7 mouse cellular contexts compared by ENCODE assay signal in the genomic region with DNA sequence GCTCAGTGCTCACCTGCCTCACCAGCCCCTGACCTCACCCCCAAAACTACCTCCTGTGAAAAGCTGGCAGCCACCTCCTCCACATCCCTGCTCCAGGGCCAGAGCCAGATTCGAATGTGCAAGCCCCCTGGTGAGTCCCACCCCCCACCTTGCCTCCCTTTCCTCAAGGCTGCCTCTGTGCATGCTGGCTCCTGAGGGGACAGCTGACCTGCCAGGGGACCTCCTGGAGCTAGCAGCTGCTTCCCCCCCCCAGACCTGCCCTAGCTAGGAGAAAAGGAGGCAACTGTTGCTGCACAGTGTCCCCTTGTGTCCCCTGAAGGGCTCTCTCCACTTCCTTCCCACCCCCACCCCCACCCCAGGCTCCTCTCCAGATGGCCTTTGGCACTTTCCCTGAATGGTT. TPM values are rescaled to one million over a fixed set of nuclear protein-coding genes. Genes with fewer than 3 reads are reported as not detected.
DNase-seq lines count a peak whose midpoint lies in the region; ATAC-seq and TF ChIP-seq lines count a peak whose summit lies in the region.

No protein-coding gene starts in this region.

- DNase-seq in left cerebral cortex, adult 2 months (ENCODE audit: extremely low spot score in 1 of 2, low spot score in 2 of 2), result no peak
- DNase-seq in left cerebral cortex, postnatal 25 days (ENCODE audit: low spot score in 2 of 2), result no peak
- DNase-seq in thymus, adult 18-20 months, result no peak
- DNase-seq in lung, postnatal 4 days, result no peak

- peak; percentile 1 for TF ChIP-seq POLR2A in myocyte (IDR thresholded peaks at IDR 0.05; ENCODE audit: insufficient read length, low read depth)

- no peaks in the 10 kb centered on the region for H3K9me3 ChIP-seq in embryonic facial prominence, embryonic 12.5 days
- no peaks in the 10 kb centered on the region for H3K9me3 ChIP-seq in hindbrain, embryonic 15.5 days

- H3ac ChIP-seq in myocyte (ENCODE audit: control insufficient read depth, insufficient read length), result no peak overlapping the region

- no peak overlapping the region for H3K4me3 ChIP-seq in left cerebral cortex, adult 2 months
- H3K4me3 ChIP-seq in embryonic facial prominence, embryonic 12.5 days, result no peak overlapping the region
- H3K4me3 ChIP-seq in hindbrain, embryonic 15.5 days, result no peak overlapping the region
- no peak overlapping the region for H3K4me3 ChIP-seq in myocyte

- TF ChIP-seq CTCF in left cerebral cortex, adult 2 months (IDR thresholded peaks at IDR 0.05), result no peak

- intact Hi-C loops in left cerebral cortex, adult 2 months (cut with DNase I), result no loop called here
- intact Hi-C loops in left cerebral cortex, postnatal 25 days (cut with DNase I), result no loop called here

- WGBS in embryonic facial prominence, embryonic 12.5 days, result 25% methylated on average over 1 of the region's 1 CpGs
- WGBS in hindbrain, embryonic 15.5 days, result 45% methylated on average over 1 of the region's 1 CpGs

- no peak for ATAC-seq in embryonic facial prominence, embryonic 12.5 days (ENCODE audit: insufficient number of reproducible peaks, insufficient read depth, low FRiP score, low TSS enrichment)
- ATAC-seq in hindbrain, embryonic 15.5 days (ENCODE audit: low FRiP score, low read depth), result no peak

- H3K4me1 ChIP-seq in embryonic facial prominence, embryonic 12.5 days, result peaks cover 74% of the 10 kb centered on the region
- peaks cover 78% of the 10 kb centered on the region for H3K4me1 ChIP-seq in hindbrain, embryonic 15.5 days (replicated peaks)

- peaks cover 51% of the 10 kb centered on the region for H3K79me2 ChIP-seq in myocyte (ENCODE audit: control insufficient read depth, insufficient read depth)

- no peak overlapping the region; the same call in 1 of the 2 replicates for H3K4me2 ChIP-seq in embryonic facial prominence, embryonic 12.5 days (replicated peaks)
- peak overlapping the region; percentile 8; the same call in 1 of the 2 replicates for H3K4me2 ChIP-seq in hindbrain, embryonic 15.5 days
- H3K4me2 ChIP-seq in myocyte (ENCODE audit: low read depth), result peak overlapping the region; percentile 50

- H3K36me3 ChIP-seq in embryonic facial prominence, embryonic 12.5 days, result peaks cover 66% of the 10 kb centered on the region
- peaks cover 46% of the 10 kb centered on the region for H3K36me3 ChIP-seq in hindbrain, embryonic 15.5 days
- H3K36me3 ChIP-seq in myocyte (ENCODE audit: control insufficient read depth, insufficient read depth), result peaks cover 53% of the 10 kb centered on the region

- peak overlapping the region; percentile 97; the same call in 1 of the 2 replicates for H3K27ac ChIP-seq in left cerebral cortex, adult 2 months
- 0 out of 2 replicates have a peak overlapping the region, but pooled peaks have one; percentile 63 for H3K27ac ChIP-seq in embryonic facial prominence, embryonic 12.5 days
- peak overlapping the region; percentile 67 for H3K27ac ChIP-seq in hindbrain, embryonic 15.5 days (replicated peaks)

- peak overlapping the region; percentile 7 for H3K9ac ChIP-seq in embryonic facial prominence, embryonic 12.5 days
- H3K9ac ChIP-seq in hindbrain, embryonic 15.5 days, result no peak overlapping the region

- H3K27me3 ChIP-seq in embryonic facial prominence, embryonic 12.5 days, result no peaks in the 10 kb centered on the region
- no peaks in the 10 kb centered on the region for H3K27me3 ChIP-seq in hindbrain, embryonic 15.5 days
- H3K27me3 ChIP-seq in myocyte (ENCODE audit: control insufficient read depth, insufficient read depth, insufficient read length), result no peaks in the 10 kb centered on the region

TF ChIP-seq in myocyte, 11 proteins besides CTCF, POLR2A, EP300 and RAD21:
- TF ChIP-seq E2F4 (IDR thresholded peaks at IDR 0.05; ENCODE audit: insufficient read depth), result no peak
- peak; percentile 30 for TF ChIP-seq TCF3 (IDR thresholded peaks at IDR 0.05; ENCODE audit: insufficient read length, low read depth)
- TF ChIP-seq MYOG (IDR thresholded peaks at IDR 0.05; ENCODE audit: control insufficient read depth in 1 of 3, insufficient read depth in 1 of 3, insufficient read length in 2 of 3, low read depth in 2 of 3), result peak in 2 of 3 experiments; percentile 69 to 92
- TF ChIP-seq USF1 (IDR thresholded peaks at IDR 0.05; ENCODE audit: low read depth), result no peak
- no peak for TF ChIP-seq MAX (IDR thresholded peaks at IDR 0.05; ENCODE audit: low read depth)
- no peak for TF ChIP-seq POLR2AphosphoS2 (IDR thresholded peaks at IDR 0.05; ENCODE audit: insufficient read length, low read depth)
- peak in 2 of 3 experiments; percentile 51 to 86 for TF ChIP-seq MYOD1 (IDR thresholded peaks at IDR 0.05; ENCODE audit: control insufficient read depth in 1 of 3, insufficient read length in 2 of 3, low read depth in 2 of 3)
- TF ChIP-seq TCF12 (IDR thresholded peaks at IDR 0.05; ENCODE audit: insufficient read depth, poor library complexity, severe bottlenecking), result no peak

RNA-seq across cellular contexts. Expression of a gene that starts 7.2 kb away (rescaled TPM):
- total RNA-seq in left cerebral cortex, adult 2 months (2021), result 100 to 1,000 TPM in 1 of 2 experiments, 10 to 100 TPM in 1; 80.7 to 127 TPM
- total RNA-seq in left cerebral cortex, postnatal 25 days (2021), result 10 to 100 TPM; 74.3 to 98.7 TPM
- 33.4 and 35.1 TPM in 2 replicates for polyA plus RNA-seq in embryonic facial prominence, embryonic 12.5 days (2016; fragmentation: Nextera tagmentation; extraction: Ambion mirVana)
- 22.6 and 26.0 TPM in 2 replicates for polyA plus RNA-seq in hindbrain, embryonic 15.5 days (2015; fragmentation: Nextera tagmentation; extraction: Ambion mirVana)
- 131 TPM for polyA plus RNA-seq in myocyte (2012; fragmentation: generic; extraction: Trizol)

RNA-seq across cellular contexts. Expression of a gene that starts 10.5 kb away (rescaled TPM):
- 10 to 100 TPM; 75.8 to 93.0 TPM for total RNA-seq in left cerebral cortex, adult 2 months (2021)
- total RNA-seq in left cerebral cortex, postnatal 25 days (2021), result 10 to 100 TPM; 77.3 to 90.1 TPM
- 151 and 159 TPM in 2 replicates for polyA plus RNA-seq in embryonic facial prominence, embryonic 12.5 days (2016; fragmentation: Nextera tagmentation; extraction: Ambion mirVana)
- polyA plus RNA-seq in hindbrain, embryonic 15.5 days (2015; fragmentation: Nextera tagmentation; extraction: Ambion mirVana), result 295 and 319 TPM in 2 replicates
- polyA plus RNA-seq in myocyte (2012; fragmentation: generic; extraction: Trizol), result 54.2 TPM

RNA-seq across cellular contexts. Expression of a gene that starts 14.6 kb away (rescaled TPM):
- total RNA-seq in left cerebral cortex, adult 2 months (2021), result 100 to 1,000 TPM; 431 to 456 TPM
- total RNA-seq in left cerebral cortex, postnatal 25 days (2021), result 100 to 1,000 TPM; 487 TPM
- polyA plus RNA-seq in embryonic facial prominence, embryonic 12.5 days (2016; fragmentation: Nextera tagmentation; extraction: Ambion mirVana), result 8.4 and 8.5 TPM in 2 replicates
- polyA plus RNA-seq in hindbrain, embryonic 15.5 days (2015; fragmentation: Nextera tagmentation; extraction: Ambion mirVana), result 61.4 and 71.3 TPM in 2 replicates
- polyA plus RNA-seq in myocyte (2012; fragmentation: generic; extraction: Trizol), result 10.0 TPM

RNA-seq across cellular contexts. Expression of a gene that starts 16.8 kb away (rescaled TPM):
- total RNA-seq in left cerebral cortex, adult 2 months (2021), result 100 to 1,000 TPM; 356 to 366 TPM
- total RNA-seq in left cerebral cortex, postnatal 25 days (2021), result 100 to 1,000 TPM; 372 to 381 TPM
- 457 and 481 TPM in 2 replicates for polyA plus RNA-seq in embryonic facial prominence, embryonic 12.5 days (2016; fragmentation: Nextera tagmentation; extraction: Ambion mirVana)
- polyA plus RNA-seq in hindbrain, embryonic 15.5 days (2015; fragmentation: Nextera tagmentation; extraction: Ambion mirVana), result 503 and 517 TPM in 2 replicates
- 1,163 TPM for polyA plus RNA-seq in myocyte (2012; fragmentation: generic; extraction: Trizol)

RNA-seq across cellular contexts. Expression of a gene that starts 17.5 kb away (rescaled TPM):
- 1 to 10 TPM; 6.0 to 8.1 TPM for total RNA-seq in left cerebral cortex, adult 2 months (2021)
- total RNA-seq in left cerebral cortex, postnatal 25 days (2021), result 1 to 10 TPM; 6.7 to 7.6 TPM
- 11.6 and 13.0 TPM in 2 replicates for polyA plus RNA-seq in embryonic facial prominence, embryonic 12.5 days (2016; fragmentation: Nextera tagmentation; extraction: Ambion mirVana)
- 10.1 and 12.7 TPM in 2 replicates for polyA plus RNA-seq in hindbrain, embryonic 15.5 days (2015; fragmentation: Nextera tagmentation; extraction: Ambion mirVana)
- polyA plus RNA-seq in myocyte (2012; fragmentation: generic; extraction: Trizol), result 23.5 TPM
